Mouse (Mus musculus): Measurements from ENCODE around the gene Mamdc2.

- no peak for TF ChIP-seq POLR2A (IDR thresholded peaks at IDR 0.05; ENCODE audit: borderline replicate concordance, low read depth, low read length)
- TF ChIP-seq CTCF (IDR thresholded peaks at IDR 0.05; ENCODE audit: low read depth, low read length), result no peak
Observed at GRCm38 (mm10) chr19:23485940-23486600, 37.8 kb upstream of the Mamdc2 start.
